Mouse (Mus musculus): Measurements from ENCODE around the gene Brd3.

- no peak for TF ChIP-seq CTCF (conservative IDR thresholded peaks at IDR 0.05; ENCODE audit: low read length)
- TF ChIP-seq POU5F1 (IDR thresholded peaks at IDR 0.05; ENCODE audit: borderline replicate concordance, low read length), result no peak
- TF ChIP-seq NANOG (IDR thresholded peaks at IDR 0.05; ENCODE audit: borderline replicate concordance, low read length), result no peak
These were observed 91.0 kb downstream of the Brd3 start for GRCm38 (mm10) chr2:27416425-27416824.

Measured in E14TG2a.4 (cell line).